Mouse (Mus musculus): ENCODE measurements at regions not wholly inside any gene's neighbourhood (a gene's known extent, or its start where the extent isn't known, plus 50 kb on each side); places are given as distances from the start of the nearest gene placed in this dataset.
A peak's percentile ranks its signal among the peaks of the same experiment; 100 is the strongest.
"Not testable (repeated sequence)": the region's sequence is repeated elsewhere in the genome, so short reads cannot be mapped to it uniquely, and the experiment has no call there.

DNA sequence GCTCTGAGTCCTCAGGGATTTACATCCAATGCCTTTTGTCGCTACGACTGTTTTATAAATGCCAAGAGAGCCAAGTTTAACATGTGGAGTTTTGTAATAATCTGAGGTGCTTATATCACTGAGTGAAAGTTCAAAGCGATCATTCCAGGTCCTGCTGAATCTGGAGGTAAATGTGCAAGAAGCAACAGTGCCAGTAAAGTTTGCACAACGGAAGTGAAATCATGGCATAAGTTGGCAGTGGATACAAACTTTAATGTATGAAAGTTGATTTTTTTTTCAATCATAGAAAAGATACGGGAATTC, 786.8 kb upstream of the Pou3f3 start:
- no peak for DNase-seq (ENCODE audit: low read depth)
- TF ChIP-seq CTCF (IDR thresholded peaks at IDR 0.05; ENCODE audit: borderline replicate concordance, extremely low read depth, insufficient read depth, insufficient read length) (no peak), POLR2A (IDR thresholded peaks at IDR 0.05; ENCODE audit: borderline replicate concordance, extremely low read depth, insufficient read depth, insufficient read length, poor library complexity, severe bottlenecking) (no peak)

DNA sequence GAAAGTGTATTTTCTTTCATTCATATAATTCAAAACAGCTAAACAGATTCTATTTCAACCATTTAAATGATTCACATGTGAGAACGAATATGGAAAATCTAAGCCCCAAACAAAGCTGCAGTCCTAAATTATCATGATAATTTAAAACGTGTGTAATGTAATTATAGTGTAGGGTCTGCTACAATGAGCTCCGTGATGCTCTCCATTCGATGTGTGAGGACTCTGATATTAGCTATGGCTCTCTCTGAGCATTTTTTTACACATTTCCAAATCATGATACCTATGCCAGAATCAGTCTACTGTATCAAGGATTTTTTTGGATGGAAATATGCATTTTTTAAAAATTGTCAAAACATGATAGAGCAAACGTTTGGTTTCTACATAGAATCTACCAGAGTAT, 785.8 kb upstream of the Pou3f3 start:
- no peak for TF ChIP-seq CTCF (IDR thresholded peaks at IDR 0.05; ENCODE audit: borderline replicate concordance, extremely low read depth, insufficient read depth, insufficient read length)
- no peak for TF ChIP-seq POLR2A (IDR thresholded peaks at IDR 0.05; ENCODE audit: borderline replicate concordance, extremely low read depth, insufficient read depth, insufficient read length, poor library complexity, severe bottlenecking)
- peak; percentile 40 for DNase-seq (ENCODE audit: low read depth)

DNA sequence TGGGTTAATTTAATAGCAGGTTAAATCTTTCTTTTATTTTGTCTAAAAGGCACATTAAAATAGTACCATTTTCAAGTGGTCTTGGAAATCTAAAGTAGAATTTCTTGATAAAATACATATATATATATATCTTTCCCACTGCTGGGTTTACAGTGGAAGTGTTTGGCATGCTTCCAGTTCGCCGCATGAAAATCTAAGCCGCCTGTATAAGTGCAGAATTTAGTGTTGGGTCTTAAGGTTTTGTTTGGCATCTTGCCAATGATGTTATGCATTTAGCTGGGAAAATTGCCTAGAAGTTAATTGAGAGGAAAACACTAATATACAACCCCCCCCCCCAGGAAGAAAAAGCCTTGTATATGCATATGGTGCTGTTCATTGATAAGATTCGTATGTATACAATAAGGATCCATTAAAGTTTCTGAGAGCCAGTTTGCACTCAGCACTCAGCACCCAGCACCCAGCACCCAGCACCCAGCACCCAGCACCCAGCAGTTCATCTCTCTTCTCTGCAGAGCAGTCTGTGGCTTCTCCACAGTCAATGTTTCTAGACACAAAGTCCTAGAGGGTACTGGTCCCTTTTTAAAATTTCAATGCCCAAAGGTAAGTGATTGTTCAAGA, 778.7 kb upstream of the Pou3f3 start:
- peak; percentile 89 for DNase-seq (ENCODE audit: low read depth)
- TF ChIP-seq CTCF (IDR thresholded peaks at IDR 0.05; ENCODE audit: borderline replicate concordance, extremely low read depth, insufficient read depth, insufficient read length): no peak

DNA sequence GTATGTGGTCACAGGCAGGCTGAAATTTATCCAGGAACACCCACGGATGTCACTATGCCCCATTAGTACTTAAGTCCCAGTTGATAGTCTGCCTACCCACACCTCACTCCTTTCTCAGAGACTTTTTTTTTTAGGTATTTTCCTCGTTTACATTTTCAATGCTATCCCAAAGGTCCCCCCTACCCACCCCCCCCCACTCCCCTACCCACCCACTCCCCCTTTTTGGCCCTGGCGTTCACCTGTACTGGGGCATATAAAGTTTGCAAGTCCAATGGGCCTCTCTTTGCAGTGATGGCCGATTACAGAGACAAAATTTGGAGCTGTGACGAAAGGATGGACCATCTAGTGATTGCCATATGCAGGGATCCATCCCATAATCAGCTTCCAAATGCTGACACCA, 777.8 kb upstream of the Pou3f3 start:
- not testable (repeated sequence) for DNase-seq (ENCODE audit: low read depth)

DNA sequence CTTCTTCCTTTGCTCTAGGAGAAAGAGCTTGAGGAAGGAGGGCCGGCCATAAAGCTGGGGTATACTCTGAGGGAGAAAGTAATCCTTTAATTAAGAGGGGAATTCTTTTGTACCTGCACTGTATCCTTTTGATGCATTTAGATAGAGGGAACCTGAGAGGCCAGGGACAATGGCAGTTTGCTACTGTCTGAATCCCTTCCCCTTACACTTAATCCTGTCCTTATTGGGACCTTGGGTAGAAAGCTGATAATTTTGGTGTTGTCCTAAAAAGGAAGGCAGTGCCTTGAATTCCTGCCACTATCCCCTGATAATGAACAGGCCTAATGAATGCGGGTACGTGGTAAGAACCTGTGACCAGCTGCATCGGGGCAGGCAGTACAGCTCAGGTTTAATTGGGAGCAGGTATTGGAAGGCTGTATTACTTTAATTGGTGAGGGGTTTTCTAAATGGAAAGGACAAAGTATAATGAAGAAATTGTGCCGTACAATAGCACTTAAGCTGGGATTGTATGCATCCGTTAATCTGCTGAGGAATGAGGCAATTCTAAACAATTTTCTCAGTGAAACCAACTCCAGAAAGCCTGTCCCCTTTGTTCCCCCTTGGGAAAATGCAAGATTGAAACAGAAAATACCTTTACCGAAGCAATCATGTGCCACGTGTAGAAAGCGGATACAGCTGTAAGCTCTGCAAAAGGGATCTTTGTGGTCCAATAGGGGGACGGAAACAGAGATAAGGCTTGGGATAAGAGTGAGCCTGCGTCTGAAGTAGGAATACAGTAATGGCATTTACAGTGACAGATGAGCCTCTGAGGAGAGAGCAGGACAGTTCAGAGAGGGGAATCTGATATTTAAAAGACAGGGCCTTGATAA, 776.9 kb upstream of the Pou3f3 start:
- no peak for TF ChIP-seq POLR2A (IDR thresholded peaks at IDR 0.05; ENCODE audit: borderline replicate concordance, extremely low read depth, insufficient read depth, insufficient read length, poor library complexity, severe bottlenecking)
- TF ChIP-seq CTCF (IDR thresholded peaks at IDR 0.05; ENCODE audit: borderline replicate concordance, extremely low read depth, insufficient read depth, insufficient read length): no peak
- DNase-seq (ENCODE audit: low read depth): peak; percentile 90

DNA sequence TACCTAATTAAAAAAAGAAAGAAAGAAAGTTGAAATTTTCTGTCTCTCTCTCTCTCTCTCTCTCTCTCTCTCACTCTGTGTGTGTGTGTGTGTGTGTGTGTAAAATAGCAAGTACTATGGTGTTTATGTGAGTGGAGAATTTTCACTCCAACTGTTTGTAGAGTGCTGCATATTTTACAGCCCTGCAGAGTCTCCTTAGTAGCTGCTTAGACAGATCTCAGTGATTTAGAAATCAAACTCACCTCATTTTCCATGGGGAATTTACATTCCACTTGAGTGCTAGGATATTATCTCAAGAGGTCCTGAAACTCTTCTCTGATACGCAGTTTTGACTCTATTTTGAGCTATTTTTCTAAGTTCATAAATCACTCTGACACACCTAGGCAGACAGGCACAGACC, 761.8 kb upstream of the Pou3f3 start:
- peak; percentile 19 for DNase-seq (ENCODE audit: low read depth)
- no peak for TF ChIP-seq CTCF (IDR thresholded peaks at IDR 0.05; ENCODE audit: borderline replicate concordance, extremely low read depth, insufficient read depth, insufficient read length)

DNA sequence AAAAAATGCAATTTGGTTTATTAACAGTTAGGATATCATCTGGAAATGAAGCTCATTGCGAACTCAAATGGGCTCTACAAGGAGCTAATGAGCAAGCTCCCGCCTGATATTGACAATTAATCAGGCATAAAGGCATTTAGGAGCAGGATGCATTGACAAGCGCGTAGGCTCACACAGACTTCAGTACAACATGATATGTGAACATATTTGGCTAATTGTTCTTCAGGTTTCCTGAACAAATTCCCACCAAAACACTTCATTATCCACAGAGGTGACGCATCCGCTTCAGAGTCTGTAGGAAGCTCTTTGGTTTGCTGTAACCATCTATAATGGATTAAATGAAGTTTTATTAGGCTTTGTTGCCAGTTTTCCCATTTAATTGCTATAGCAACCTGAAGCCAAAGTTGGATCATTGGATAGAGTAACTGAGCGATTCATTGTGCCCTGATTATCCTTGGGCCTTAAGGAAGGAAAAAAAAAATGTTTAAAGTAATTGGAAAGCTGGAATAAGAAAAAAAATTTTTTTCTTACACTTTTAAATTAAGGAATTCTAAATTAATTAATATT, 759.6 kb upstream of the Pou3f3 start:
- TF ChIP-seq POLR2A (IDR thresholded peaks at IDR 0.05; ENCODE audit: borderline replicate concordance, extremely low read depth, insufficient read depth, insufficient read length, poor library complexity, severe bottlenecking): no peak
- DNase-seq (ENCODE audit: low read depth): peak; percentile 90

DNA sequence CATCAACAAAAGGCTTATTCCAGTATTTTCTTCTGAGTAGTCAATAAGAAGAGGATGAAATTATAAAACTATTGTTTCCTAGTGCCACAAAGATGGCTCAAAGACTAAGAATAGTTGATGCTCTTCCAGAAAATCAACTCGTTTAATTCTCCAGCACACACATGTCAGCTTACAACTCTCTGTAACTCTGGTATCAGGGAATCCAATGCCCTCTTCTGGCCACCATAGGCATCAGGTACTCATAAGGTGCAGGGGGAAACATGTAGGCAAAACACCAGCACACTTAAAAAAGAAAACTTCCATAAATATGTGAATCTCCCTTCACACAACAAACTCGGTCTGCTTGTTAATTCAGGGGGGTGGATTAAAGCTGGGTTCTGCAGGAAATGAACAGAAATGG, 734.6 kb upstream of the Pou3f3 start:
- peak; percentile 15 for DNase-seq (ENCODE audit: low read depth)
- peak; percentile 10; the same call in 1 of the 2 replicates for TF ChIP-seq CTCF (IDR thresholded peaks at IDR 0.05; ENCODE audit: borderline replicate concordance, extremely low read depth, insufficient read depth, insufficient read length)
- no peak for TF ChIP-seq POLR2A (IDR thresholded peaks at IDR 0.05; ENCODE audit: borderline replicate concordance, extremely low read depth, insufficient read depth, insufficient read length, poor library complexity, severe bottlenecking)

DNA sequence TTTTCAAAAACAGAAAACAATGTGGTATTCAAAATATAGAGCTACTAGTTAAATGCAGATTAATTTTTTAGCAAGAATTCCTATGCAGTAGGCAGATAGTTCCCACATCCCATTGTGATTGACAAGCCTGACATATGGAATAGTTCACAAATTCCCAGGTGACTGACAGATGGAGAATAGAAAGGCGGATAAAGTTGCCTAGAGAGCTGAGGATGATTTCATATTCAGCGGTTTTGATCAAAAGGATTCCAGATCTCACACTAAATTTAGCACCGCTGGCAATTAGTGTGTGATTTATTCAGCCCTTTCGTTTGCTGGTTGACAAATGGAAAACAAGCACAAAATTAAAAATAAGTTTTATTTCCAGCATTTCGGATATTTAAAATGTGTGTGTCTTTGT, 714.0 kb upstream of the Pou3f3 start:
- no peak for TF ChIP-seq CTCF (IDR thresholded peaks at IDR 0.05; ENCODE audit: borderline replicate concordance, extremely low read depth, insufficient read depth, insufficient read length)
- DNase-seq (ENCODE audit: low read depth): peak; percentile 77

DNA sequence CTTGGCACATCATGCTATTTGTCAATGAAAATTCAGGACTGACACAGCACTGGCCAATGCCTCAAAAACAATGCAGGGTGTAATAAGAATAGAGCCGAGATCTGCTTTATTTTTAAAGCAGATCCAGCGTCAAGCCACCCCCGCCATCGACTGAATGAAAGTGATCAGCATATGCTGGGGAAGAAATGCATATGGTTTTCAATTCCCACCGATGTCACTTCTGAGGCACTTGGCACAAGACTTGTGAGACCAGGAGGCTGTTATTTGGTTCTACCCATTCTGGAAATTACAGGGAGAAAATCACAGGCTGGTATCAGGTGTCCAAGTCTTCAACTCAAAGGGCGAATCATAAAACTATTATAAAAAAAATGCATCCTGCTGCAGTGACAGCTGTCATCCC, 689.3 kb upstream of the Pou3f3 start:
- peak; percentile 83 for DNase-seq (ENCODE audit: low read depth)
- no peak for TF ChIP-seq POLR2A (IDR thresholded peaks at IDR 0.05; ENCODE audit: borderline replicate concordance, extremely low read depth, insufficient read depth, insufficient read length, poor library complexity, severe bottlenecking)
- TF ChIP-seq CTCF (IDR thresholded peaks at IDR 0.05; ENCODE audit: borderline replicate concordance, extremely low read depth, insufficient read depth, insufficient read length): no peak

DNA sequence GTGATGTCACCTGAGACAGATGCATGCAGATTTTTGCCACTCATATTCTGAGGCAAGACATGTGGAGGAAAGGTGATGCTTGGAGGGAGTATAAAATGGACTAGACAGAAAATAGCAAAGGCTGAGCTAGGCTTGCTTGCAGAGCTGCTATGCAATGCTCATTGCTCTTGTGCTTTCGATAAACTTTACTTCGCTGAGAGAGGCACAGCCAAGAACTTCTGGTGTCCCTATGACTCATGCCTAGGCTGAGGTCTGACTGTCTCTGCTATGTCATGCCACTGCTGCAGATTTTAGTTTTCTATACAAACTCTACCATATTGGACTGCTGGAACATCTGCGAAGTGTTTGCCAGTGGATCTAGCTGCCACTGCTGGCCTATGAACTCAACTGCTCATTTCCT, 687.5 kb upstream of the Pou3f3 start:
- no peak for DNase-seq (ENCODE audit: low read depth)
- no peak for TF ChIP-seq CTCF (IDR thresholded peaks at IDR 0.05; ENCODE audit: borderline replicate concordance, extremely low read depth, insufficient read depth, insufficient read length)
- TF ChIP-seq POLR2A (IDR thresholded peaks at IDR 0.05; ENCODE audit: borderline replicate concordance, extremely low read depth, insufficient read depth, insufficient read length, poor library complexity, severe bottlenecking): no peak

DNA sequence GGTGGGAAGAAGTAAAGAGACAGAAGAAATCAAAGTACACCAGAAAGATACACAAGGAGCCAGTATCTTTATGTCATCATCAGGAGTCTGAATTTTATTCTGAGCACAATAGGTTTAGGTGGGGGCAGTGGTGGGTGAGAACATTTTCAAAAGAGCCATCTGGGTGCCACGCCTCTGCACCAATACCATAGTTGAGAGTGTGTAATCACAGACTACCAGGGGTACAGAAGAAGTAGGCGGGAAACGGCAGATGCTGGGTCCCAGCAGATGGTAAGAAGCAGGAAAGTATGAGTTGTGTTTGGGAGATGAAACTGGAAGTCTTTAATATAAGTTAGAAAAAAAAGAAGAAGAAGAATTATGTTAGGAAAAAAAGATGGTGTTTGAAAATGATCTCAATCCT, 682.7 kb upstream of the Pou3f3 start:
- DNase-seq (ENCODE audit: low read depth): peak; percentile 37
- TF ChIP-seq POLR2A (IDR thresholded peaks at IDR 0.05; ENCODE audit: borderline replicate concordance, extremely low read depth, insufficient read depth, insufficient read length, poor library complexity, severe bottlenecking) (no peak), CTCF (IDR thresholded peaks at IDR 0.05; ENCODE audit: borderline replicate concordance, extremely low read depth, insufficient read depth, insufficient read length) (no peak)

All from brain, embryonic 14.5 days (tissue).